Mouse (Mus musculus): ENCODE data around the gene Heatr6. TPM values are rescaled to one million over a fixed set of nuclear protein-coding genes. Genes with fewer than 3 reads are reported as not detected.

Heatr6 gene
- polyA plus RNA-seq, 1 experiment: 22.0 TPM

GRCm38 (mm10) chr11:83776798-83777197, 23.3 kb downstream of the Heatr6 start:
- no peaks in the 10 kb centered on the region for H3K4me1 ChIP-seq (ENCODE audit: control insufficient read depth, insufficient read depth, low read length)
- no peak overlapping the region for H3K4me3 ChIP-seq (ENCODE audit: insufficient read depth, low read length)
- TF ChIP-seq POLR2A (IDR thresholded peaks at IDR 0.05; ENCODE audit: low read depth, low read length) (no peak), CTCF (IDR thresholded peaks at IDR 0.05; ENCODE audit: borderline replicate concordance, insufficient read depth, low read length) (no peak)
- H3K27ac ChIP-seq (ENCODE audit: insufficient read depth, low read length): no peak overlapping the region

GRCm38 (mm10) chr11:83783931-83784600, 30.6 kb downstream of the Heatr6 start:
- peaks cover 4% of the 10 kb centered on the region for H3K4me1 ChIP-seq (ENCODE audit: control insufficient read depth, insufficient read depth, low read length)
- TF ChIP-seq CTCF (IDR thresholded peaks at IDR 0.05; ENCODE audit: borderline replicate concordance, insufficient read depth, low read length) (no peak), POLR2A (IDR thresholded peaks at IDR 0.05; ENCODE audit: low read depth, low read length) (no peak)
- no peak overlapping the region for H3K4me3 ChIP-seq (ENCODE audit: insufficient read depth, low read length)
- H3K27ac ChIP-seq (ENCODE audit: insufficient read depth, low read length): no peak overlapping the region

GRCm38 (mm10) chr11:83784661-83785060, 31.2 kb downstream of the Heatr6 start:
- TF ChIP-seq POLR2A (IDR thresholded peaks at IDR 0.05; ENCODE audit: low read depth, low read length) (no peak), CTCF (IDR thresholded peaks at IDR 0.05; ENCODE audit: borderline replicate concordance, insufficient read depth, low read length) (no peak)
- H3K27ac ChIP-seq (ENCODE audit: insufficient read depth, low read length): no peak overlapping the region
- H3K4me1 ChIP-seq (ENCODE audit: control insufficient read depth, insufficient read depth, low read length): peaks cover 4% of the 10 kb centered on the region
- H3K4me3 ChIP-seq (ENCODE audit: insufficient read depth, low read length): no peak overlapping the region

- Histone ChIP-seq H3K27ac (ENCODE audit: insufficient read depth, low read length) (no peak overlapping the region), H3K4me3 (ENCODE audit: insufficient read depth, low read length) (no peak overlapping the region), H3K4me1 (ENCODE audit: control insufficient read depth, insufficient read depth, low read length) (peaks cover 4% of the 10 kb centered on the region)
- peak; percentile 24; the same call in 1 of the 2 replicates for TF ChIP-seq CTCF (IDR thresholded peaks at IDR 0.05; ENCODE audit: borderline replicate concordance, insufficient read depth, low read length)
- no peak for TF ChIP-seq POLR2A (IDR thresholded peaks at IDR 0.05; ENCODE audit: low read depth, low read length)
These were observed 31.9 kb downstream of the Heatr6 start for GRCm38 (mm10) chr11:83785366-83785765.

- no peak overlapping the region for H3K27ac ChIP-seq (ENCODE audit: insufficient read depth, low read length)
These were observed 33.3 kb downstream of the Heatr6 start for GRCm38 (mm10) chr11:83786835-83787234.

GRCm38 (mm10) chr11:83787401-83788021, 34.0 kb downstream of the Heatr6 start:
- Histone ChIP-seq H3K4me1 (ENCODE audit: control insufficient read depth, insufficient read depth, low read length) (peaks cover 4% of the 10 kb centered on the region), H3K4me3 (ENCODE audit: insufficient read depth, low read length) (no peak overlapping the region), H3K27ac (ENCODE audit: insufficient read depth, low read length) (no peak overlapping the region)
- TF ChIP-seq POLR2A (IDR thresholded peaks at IDR 0.05; ENCODE audit: low read depth, low read length) (no peak), CTCF (IDR thresholded peaks at IDR 0.05; ENCODE audit: borderline replicate concordance, insufficient read depth, low read length) (no peak)

More at GRCm38 (mm10) chr11:83786835-83787234, 33.3 kb downstream of the Heatr6 start:
- H3K4me1 ChIP-seq (ENCODE audit: control insufficient read depth, insufficient read depth, low read length): peaks cover 4% of the 10 kb centered on the region
- no peak for TF ChIP-seq CTCF (IDR thresholded peaks at IDR 0.05; ENCODE audit: borderline replicate concordance, insufficient read depth, low read length)
- no peak for TF ChIP-seq POLR2A (IDR thresholded peaks at IDR 0.05; ENCODE audit: low read depth, low read length)
- no peak overlapping the region for H3K4me3 ChIP-seq (ENCODE audit: insufficient read depth, low read length)

- H3K4me1 ChIP-seq (ENCODE audit: control insufficient read depth, insufficient read depth, low read length): peaks cover 4% of the 10 kb centered on the region
- no peak overlapping the region for H3K4me3 ChIP-seq (ENCODE audit: insufficient read depth, low read length)
- H3K27ac ChIP-seq (ENCODE audit: insufficient read depth, low read length): no peak overlapping the region
- TF ChIP-seq POLR2A (IDR thresholded peaks at IDR 0.05; ENCODE audit: low read depth, low read length) (no peak), CTCF (IDR thresholded peaks at IDR 0.05; ENCODE audit: borderline replicate concordance, insufficient read depth, low read length) (no peak)
These were observed 34.8 kb downstream of the Heatr6 start for GRCm38 (mm10) chr11:83788331-83788730.

- Histone ChIP-seq H3K4me3 (ENCODE audit: insufficient read depth, low read length) (no peak overlapping the region), H3K4me1 (ENCODE audit: control insufficient read depth, insufficient read depth, low read length) (no peaks in the 10 kb centered on the region; the same call in 1 of the 2 replicates), H3K27ac (ENCODE audit: insufficient read depth, low read length) (no peak overlapping the region)
- no peak for TF ChIP-seq CTCF (IDR thresholded peaks at IDR 0.05; ENCODE audit: borderline replicate concordance, insufficient read depth, low read length)
- 0 out of 2 replicates have a peak, but pooled peaks have one; percentile 10 for TF ChIP-seq POLR2A (IDR thresholded peaks at IDR 0.05; ENCODE audit: low read depth, low read length)
These were observed 35.8 kb downstream of the Heatr6 start for GRCm38 (mm10) chr11:83789259-83789658.

GRCm38 (mm10) chr11:83791133-83791532, 37.6 kb downstream of the Heatr6 start:
- Histone ChIP-seq H3K4me1 (ENCODE audit: control insufficient read depth, insufficient read depth, low read length) (no peaks in the 10 kb centered on the region; the same call in 1 of the 2 replicates), H3K27ac (ENCODE audit: insufficient read depth, low read length) (no peak overlapping the region), H3K4me3 (ENCODE audit: insufficient read depth, low read length) (no peak overlapping the region)
- no peak for TF ChIP-seq POLR2A (IDR thresholded peaks at IDR 0.05; ENCODE audit: low read depth, low read length)
- TF ChIP-seq CTCF (IDR thresholded peaks at IDR 0.05; ENCODE audit: borderline replicate concordance, insufficient read depth, low read length): no peak

GRCm38 (mm10) chr11:83792316-83792914, 38.9 kb downstream of the Heatr6 start:
- no peak for TF ChIP-seq POLR2A (IDR thresholded peaks at IDR 0.05; ENCODE audit: low read depth, low read length)
- no peak for TF ChIP-seq CTCF (IDR thresholded peaks at IDR 0.05; ENCODE audit: borderline replicate concordance, insufficient read depth, low read length)
- Histone ChIP-seq H3K4me3 (ENCODE audit: insufficient read depth, low read length) (no peak overlapping the region), H3K4me1 (ENCODE audit: control insufficient read depth, insufficient read depth, low read length) (no peaks in the 10 kb centered on the region; the same call in 1 of the 2 replicates), H3K27ac (ENCODE audit: insufficient read depth, low read length) (no peak overlapping the region)
